Mouse (Mus musculus) midbrain, embryonic 10.5 days (tissue): ENCODE results near the gene Rpl29. TPM values are rescaled to one million over a fixed set of nuclear protein-coding genes. Genes with fewer than 3 reads are reported as not detected.

ENCODE experiments used
- DNase-seq: peaks from one replicate; pipeline ENCODE4 v3.0.0-alpha.2; 2017; ENCODE audit warnings: low spot score
- H3K27ac ChIP-seq: fragments of 300-500 bp; sonication (generic); replicated peaks from 2 replicates; pipeline ENCODE4 v1.5.1; 2016; ENCODE audit warnings: mild to moderate bottlenecking
- H3K27me3 ChIP-seq: fragments of 300-500 bp; sonication (generic); 2 replicates; pipeline ENCODE4 v1.6.1; 2016; ENCODE audit warnings: low read depth, mild to moderate bottlenecking; ENCODE audit not compliant: poor library complexity, severe bottlenecking
- H3K36me3 ChIP-seq: fragments of 300-500 bp; sonication (generic); 2 replicates; pipeline ENCODE4 v1.6.1; 2016; ENCODE audit warnings: mild to moderate bottlenecking, moderate library complexity
- H3K4me1 ChIP-seq: fragments of 300-500 bp; sonication (generic); 2 replicates; pipeline ENCODE4 v1.6.1; 2016
- H3K4me3 ChIP-seq: fragments of 300-500 bp; sonication (generic); 2 replicates; pipeline ENCODE4 v1.5.1; 2016; ENCODE audit warnings: mild to moderate bottlenecking, moderate library complexity
- H3K9me3 ChIP-seq: fragments of 300-500 bp; sonication (generic); replicated peaks from 2 replicates; pipeline ENCODE4 v1.6.1; 2016; ENCODE audit warnings: mild to moderate bottlenecking
- WGBS: fragments of 180-500 bp; shearing (Covaris S2); methylation state at CpG from one replicate; pipeline ENCODE4 v1.1.7; 2016; 5-methylcytosine and 5-hydroxymethylcytosine counted together
- polyA plus RNA-seq: library from polyadenylated mRNA; unstranded; fragments of >200 nt; fragmentation: Nextera tagmentation; extraction: Ambion mirVana; gene quantifications from 2 replicates; pipeline ENCODE4 v1.2.1, GENCODE M21; 2016

Rpl29 gene
- 872 and 1,015 TPM in 2 replicates for polyA plus RNA-seq

DNA sequence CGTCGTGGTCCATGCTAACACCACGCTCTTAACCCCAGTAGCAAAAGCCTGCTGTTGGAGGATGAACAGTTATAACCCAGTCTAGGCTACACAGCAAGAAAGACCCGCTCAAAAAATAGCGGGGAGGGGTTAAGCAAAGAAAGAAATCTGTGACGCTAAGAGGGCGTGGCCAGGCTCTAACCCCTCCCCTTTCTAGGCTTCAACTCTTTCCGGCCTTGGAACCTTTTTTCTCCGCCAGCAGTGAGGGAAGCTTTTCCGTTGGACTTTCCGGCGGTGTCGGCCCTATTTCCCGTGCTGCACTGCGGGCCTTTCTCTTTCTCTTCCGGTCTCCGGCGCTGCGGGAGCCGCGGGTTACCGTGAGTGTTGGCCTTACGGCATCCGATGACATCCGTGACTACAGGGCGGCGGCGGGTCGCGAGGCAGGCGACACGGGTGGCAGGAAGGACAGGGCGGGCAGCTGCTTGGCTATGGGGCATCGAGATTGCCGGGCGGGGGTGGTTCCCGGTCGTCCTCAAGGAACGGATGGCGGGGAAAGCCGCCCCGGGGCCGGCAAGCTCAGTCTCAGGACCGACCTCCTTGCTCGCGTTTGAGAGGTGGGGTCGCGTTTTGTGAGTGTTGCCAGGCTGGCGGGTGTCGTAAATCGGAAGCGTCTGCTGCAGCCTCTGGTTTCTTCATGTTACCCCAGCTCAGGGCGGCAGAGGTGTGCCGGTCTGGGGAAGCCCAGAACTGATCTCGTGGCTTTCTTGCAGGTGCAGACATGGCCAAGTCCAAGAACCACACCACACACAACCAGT lies at the start of gene Rpl29:
TSS of gene Rpl29 (plus strand) at position 234 of the 794 bp plus-strand sequence.
- under 1% methylated on average over 55 of the region's 55 CpGs for WGBS
- H3K27me3 ChIP-seq = no peaks in the 10 kb centered on the region
- H3K27ac ChIP-seq = peak within 1 kb of the TSS; percentile 99
- H3K4me3 ChIP-seq = peak within 1 kb of the TSS; percentile 96
- peaks cover 43% of the 10 kb centered on the region for H3K36me3 ChIP-seq
- no peaks in the 10 kb centered on the region for H3K9me3 ChIP-seq
- peak; percentile 94 for DNase-seq
- H3K4me1 ChIP-seq = peaks cover 15% of the 10 kb centered on the region

DNA sequence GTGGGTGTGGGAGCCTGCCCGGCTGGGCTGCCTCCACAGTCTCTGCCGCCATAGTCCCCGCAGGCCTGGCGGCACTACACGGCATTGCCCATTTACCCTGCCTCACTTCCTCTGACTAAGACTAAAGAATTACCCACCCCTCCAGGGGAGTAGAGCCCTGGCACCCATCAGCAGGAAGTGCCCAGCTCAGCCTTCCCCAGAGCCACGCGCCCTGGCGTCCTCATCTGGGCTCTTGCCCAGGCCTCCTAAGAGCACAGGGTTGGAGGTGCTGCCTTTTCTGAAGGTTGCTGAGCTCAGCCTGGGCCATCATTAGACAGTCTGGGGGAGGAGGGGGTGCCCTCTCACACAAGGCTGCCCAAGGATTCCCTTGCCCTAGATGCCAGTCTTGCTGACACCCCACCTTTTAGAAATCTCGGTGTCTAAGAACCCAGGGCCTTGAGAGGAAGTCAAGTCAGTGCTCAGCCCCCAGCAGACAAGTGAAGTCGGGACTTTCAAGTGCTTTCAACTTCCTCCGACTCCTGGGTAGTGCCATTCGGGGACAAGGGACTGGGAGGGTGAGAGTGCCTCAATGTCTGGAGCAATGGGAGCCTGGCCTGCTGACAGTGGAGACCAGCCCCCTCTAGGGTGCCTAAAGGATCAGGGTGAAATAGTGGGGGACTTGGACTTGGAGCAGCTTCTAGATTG lies 42.9 kb upstream of the Rpl29 start:
- H3K4me1 ChIP-seq = peaks cover 24% of the 10 kb centered on the region
- H3K27me3 ChIP-seq = no peaks in the 10 kb centered on the region
- peak overlapping the region; percentile 33; the same call in 1 of the 2 replicates for H3K27ac ChIP-seq
- no peak for DNase-seq
- H3K9me3 ChIP-seq = no peaks in the 10 kb centered on the region
- no peaks in the 10 kb centered on the region for H3K36me3 ChIP-seq
- WGBS = 93% methylated on average over 12 of the region's 12 CpGs
- H3K4me3 ChIP-seq = no peak overlapping the region

DNA sequence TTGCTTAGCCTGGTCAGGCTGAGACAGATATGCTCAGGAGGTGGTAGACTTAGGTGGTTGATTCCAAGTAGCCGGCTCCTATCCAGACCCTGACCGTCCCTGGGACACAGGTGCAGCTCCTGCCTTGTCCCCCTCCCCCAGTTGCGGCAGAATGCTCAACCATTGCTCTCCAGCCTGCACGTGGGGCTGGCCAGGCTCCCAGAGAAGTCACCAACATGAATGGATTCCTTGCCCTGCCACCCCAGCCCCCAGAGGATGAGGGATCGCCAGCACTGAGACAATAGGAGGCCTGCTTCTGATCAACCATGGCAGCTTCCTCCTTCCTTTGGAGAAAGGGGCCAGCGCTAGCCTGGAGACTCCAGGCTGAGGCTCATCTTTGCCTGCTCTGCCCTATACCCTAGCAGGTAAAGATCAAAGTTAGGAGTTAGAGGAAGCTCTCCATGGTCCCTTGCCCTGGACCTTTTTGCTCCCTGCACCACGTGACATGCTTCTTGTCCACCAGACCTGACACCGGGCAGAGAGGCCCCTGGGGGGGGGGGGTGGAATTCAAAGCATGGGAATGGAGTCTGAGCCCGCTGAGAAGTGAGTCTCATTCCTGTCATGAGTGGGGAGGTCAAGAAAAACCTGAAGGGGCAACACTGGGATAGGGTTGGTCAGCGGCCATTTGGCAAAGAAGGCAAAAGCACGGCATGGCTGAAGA lies 36.3 kb upstream of the Rpl29 start:
- H3K4me3 ChIP-seq = no peak overlapping the region
- no peaks in the 10 kb centered on the region for H3K36me3 ChIP-seq
- no peaks in the 10 kb centered on the region for H3K27me3 ChIP-seq
- H3K27ac ChIP-seq = peak overlapping the region; percentile 15; the same call in 1 of the 2 replicates
- peaks cover 35% of the 10 kb centered on the region for H3K4me1 ChIP-seq
- H3K9me3 ChIP-seq = no peaks in the 10 kb centered on the region
- no peak for DNase-seq
- WGBS = 82% methylated on average over 11 of the region's 11 CpGs

DNA sequence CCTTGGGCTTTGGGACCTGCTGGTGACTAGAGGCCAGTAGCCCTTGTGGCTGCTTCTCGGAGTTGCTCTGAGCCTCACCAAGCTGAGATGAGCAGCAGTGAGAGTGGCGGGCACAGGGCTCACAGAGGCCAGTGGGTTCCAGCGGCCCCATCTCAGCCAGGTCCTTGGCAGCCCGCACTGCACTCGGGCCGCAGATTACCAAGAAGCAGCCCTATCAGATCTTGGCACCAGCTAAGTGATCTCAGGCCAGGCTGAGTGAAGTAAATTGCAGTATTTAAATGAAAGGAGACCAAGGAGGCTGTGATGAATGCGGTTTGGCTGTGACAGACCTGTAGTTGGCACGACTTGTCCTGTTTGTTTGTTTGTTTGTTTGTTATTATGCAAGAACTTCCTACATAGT lies 35.7 kb upstream of the Rpl29 start:
- Histone ChIP-seq H3K27me3 (no peaks in the 10 kb centered on the region), H3K4me1 (peaks cover 35% of the 10 kb centered on the region), H3K27ac (peak overlapping the region; percentile 15; the same call in 1 of the 2 replicates), H3K4me3 (no peak overlapping the region), H3K36me3 (no peaks in the 10 kb centered on the region), H3K9me3 (no peaks in the 10 kb centered on the region)
- no peak for DNase-seq
- WGBS = 94% methylated on average over 8 of the region's 8 CpGs

DNA sequence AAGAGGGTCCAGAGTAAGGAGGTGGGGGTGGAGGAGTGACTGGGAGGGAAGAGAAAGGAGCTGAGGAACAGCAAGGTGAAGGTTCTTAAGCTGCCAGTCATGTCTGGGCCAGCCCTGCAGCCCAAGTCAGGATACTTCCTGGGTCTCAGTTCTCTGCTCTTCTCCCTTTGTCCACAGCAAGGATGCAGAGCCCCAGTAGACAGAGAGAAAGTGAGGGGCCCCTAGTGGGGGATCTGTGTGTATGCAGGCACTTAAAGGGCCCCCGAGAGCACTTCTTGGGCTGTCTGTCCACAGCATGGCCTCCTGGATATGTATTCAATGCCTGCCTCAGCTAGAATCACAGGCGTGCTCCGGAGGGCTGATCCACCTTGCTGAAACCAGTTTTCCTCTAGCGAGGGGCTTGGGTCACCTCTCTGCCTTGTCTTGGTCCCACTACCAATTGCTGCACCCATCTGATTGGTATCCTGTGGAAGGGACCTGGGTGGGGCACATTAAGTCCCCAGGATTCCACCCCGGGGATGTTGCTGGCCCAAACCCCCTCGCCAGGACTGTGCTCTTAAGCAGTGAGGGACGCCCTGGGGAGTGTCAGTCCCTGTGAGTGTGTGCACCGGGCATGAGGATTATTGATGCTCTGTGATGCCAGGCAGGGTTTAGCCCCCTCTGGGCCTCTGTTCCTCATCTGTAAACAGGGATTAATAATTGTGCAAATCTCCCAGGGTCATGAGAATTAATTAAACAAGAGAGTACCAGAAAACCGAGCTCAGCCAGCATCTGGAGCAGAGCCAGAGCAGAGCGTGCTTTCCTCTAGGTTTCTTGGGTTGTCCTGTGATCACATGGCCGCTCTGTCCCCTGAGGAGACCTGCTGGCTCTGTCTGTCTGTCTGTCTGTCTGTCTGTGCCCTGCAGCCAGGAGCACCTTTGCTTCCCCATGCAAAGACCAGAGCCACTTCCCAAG lies 34.3 kb upstream of the Rpl29 start:
- no peak overlapping the region for H3K4me3 ChIP-seq

DNA sequence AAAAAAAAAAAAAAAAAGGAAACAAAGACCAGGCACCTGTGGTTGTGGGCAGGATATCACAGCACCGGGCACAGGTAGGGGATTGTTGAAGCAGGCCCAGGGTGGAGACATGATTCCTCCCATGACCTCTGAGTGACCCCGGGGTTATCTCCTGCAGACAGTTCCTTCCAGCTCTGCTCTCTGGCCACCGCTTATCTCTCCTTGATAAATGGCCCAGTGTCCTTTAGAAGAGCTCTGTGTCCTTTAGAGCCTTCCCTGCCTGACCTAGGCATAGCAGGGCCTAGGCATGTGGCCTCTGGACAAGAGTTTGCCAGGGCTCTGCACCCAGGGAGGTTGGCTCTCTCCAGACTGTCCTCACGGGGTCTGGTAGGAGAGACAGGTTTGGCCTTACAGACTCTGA lies 31.5 kb upstream of the Rpl29 start:
- DNase-seq = no peak
- Histone ChIP-seq H3K27me3 (no peaks in the 10 kb centered on the region), H3K4me1 (peaks cover 31% of the 10 kb centered on the region), H3K4me3 (no peak overlapping the region), H3K27ac (no peak overlapping the region; the same call in 1 of the 2 replicates), H3K36me3 (no peaks in the 10 kb centered on the region), H3K9me3 (no peaks in the 10 kb centered on the region)
- WGBS = 86% methylated on average over 4 of the region's 4 CpGs

More for the DNA sequence above, 34.3 kb upstream of the Rpl29 start:
- 51% methylated on average over 11 of the region's 11 CpGs for WGBS
- no peaks in the 10 kb centered on the region for H3K9me3 ChIP-seq
- H3K36me3 ChIP-seq = no peaks in the 10 kb centered on the region
- no peaks in the 10 kb centered on the region for H3K27me3 ChIP-seq
- DNase-seq = peak; percentile 56
- H3K27ac ChIP-seq = peak overlapping the region; percentile 77
- peaks cover 35% of the 10 kb centered on the region for H3K4me1 ChIP-seq

DNA sequence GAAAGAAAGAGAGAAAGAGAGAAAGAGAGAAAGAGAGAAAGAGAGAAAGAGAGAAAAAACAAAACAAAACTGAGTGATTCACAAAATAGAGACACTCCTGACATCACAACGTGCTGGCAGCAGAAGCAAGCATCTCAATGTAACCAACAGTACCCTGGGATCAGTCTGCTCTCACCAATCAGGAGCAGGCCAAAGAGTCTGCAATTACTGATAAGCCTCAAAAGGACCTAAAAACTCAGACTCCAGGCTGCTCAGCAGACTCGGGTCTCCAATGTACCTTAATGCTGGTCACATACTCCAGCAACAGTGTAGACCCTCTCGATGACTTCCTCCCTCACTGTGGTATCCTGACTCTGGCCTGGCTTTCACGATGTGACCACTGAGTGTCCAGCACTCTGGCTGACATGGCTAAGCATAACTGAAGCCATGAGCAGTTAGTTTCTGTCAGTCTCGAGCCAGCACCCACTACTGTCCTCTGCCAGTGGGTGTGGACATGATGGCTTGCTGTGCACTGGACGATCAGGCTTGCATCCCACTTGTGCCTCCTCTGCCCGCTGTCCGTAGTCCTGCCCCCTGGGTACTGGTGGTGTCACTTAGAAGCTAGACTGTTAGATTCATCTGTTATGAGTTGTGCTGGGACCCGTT lies 30.5 kb upstream of the Rpl29 start:
- H3K4me3 ChIP-seq = no peak overlapping the region
- peaks cover 23% of the 10 kb centered on the region for H3K4me1 ChIP-seq
- no peaks in the 10 kb centered on the region for H3K9me3 ChIP-seq
- no peak for DNase-seq
- 84% methylated on average over 9 of the region's 9 CpGs for WGBS
- no peak overlapping the region for H3K27ac ChIP-seq
- H3K27me3 ChIP-seq = no peaks in the 10 kb centered on the region
- H3K36me3 ChIP-seq = no peaks in the 10 kb centered on the region

DNA sequence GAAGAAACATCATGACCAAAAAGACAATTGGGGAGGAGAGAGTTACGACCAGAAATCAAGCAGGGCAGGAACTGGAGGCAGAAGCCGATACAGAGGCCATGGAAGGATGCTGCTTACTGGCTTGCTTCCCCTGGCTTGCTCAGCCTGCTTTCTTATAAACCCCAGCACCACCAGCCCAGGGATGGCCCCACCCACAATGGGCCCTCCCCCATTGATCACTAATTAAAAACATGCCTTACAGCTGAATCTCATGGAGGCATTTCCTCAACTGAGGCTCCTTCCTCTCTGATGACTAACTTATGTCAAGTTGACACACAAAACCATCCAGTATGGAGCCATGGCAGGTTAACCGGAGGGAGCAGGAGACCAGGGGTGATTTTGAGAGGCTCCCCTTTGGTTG lies 29.4 kb upstream of the Rpl29 start:
- Histone ChIP-seq H3K4me3 (no peak overlapping the region), H3K4me1 (peaks cover 14% of the 10 kb centered on the region), H3K27ac (no peak overlapping the region), H3K9me3 (no peaks in the 10 kb centered on the region), H3K27me3 (no peaks in the 10 kb centered on the region), H3K36me3 (no peaks in the 10 kb centered on the region)
- DNase-seq = no peak
- 83% methylated on average over 3 of the region's 3 CpGs for WGBS

DNA sequence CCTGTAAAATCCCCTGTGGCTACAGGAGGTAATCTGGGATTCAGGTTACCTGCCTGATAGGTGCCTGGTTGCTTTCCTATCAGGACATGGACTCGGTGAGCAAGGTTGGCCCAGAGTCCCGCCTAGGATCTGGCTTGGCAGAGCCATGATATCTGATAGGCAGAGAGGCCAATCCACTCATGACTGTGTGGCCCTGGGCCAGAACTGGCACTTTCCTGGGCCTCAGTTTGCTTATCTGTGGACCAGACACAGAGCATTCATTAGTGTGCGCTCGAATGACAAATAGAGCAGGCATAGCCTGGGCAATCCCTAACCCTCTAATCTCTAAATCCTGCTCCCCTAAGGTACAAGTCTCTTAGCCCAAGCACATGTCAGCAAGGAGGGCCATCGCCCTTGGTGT lies 27.1 kb upstream of the Rpl29 start:
- peaks cover 22% of the 10 kb centered on the region for H3K4me1 ChIP-seq
- WGBS = 89% methylated on average over 5 of the region's 5 CpGs

DNA sequence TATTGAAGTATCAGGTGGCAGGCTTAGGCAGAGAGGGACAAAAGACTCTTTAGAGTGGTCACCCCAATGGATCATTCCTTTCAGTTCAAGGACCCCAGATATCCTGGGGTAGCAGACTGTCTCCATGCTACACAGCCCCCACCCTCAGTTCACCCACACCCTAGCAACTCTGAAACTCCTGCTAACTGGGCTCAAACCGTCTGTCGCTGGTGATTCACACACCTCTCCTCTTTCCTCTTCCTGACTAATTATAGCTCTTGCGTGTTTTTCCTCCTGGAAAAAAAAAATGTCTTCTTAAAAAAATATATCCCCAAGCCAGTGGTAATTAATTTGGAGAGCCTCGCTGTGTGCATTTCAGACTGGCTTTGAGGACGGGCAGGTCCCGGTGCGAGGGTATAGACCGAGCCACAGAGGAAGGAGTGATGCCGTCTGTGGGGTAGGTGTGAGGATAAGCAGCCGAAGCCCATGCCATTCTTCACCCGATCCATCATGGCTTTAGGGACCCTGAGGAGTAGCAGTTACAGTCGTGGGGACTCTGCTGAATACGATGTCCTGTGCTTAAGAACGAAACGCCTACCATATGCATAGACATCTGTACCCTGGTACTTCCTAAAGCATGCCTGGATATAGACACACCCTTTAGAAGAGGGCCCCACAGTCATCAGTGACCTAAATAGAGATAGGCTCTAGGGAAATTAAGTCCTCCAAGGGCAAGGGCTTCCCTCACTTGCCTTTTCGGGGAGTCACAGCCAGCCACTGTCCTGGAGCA lies 26.5 kb upstream of the Rpl29 start:
- Histone ChIP-seq H3K27me3 (no peaks in the 10 kb centered on the region), H3K4me3 (no peak overlapping the region), H3K9me3 (no peaks in the 10 kb centered on the region), H3K27ac (0 out of 2 replicates have a peak overlapping the region, but pooled peaks have one; percentile 9), H3K4me1 (peaks cover 22% of the 10 kb centered on the region), H3K36me3 (no peaks in the 10 kb centered on the region)
- no peak for DNase-seq
- whole genome bisulfite sequencing = 91% methylated on average over 16 of the region's 16 CpGs

More for the DNA sequence above, 27.1 kb upstream of the Rpl29 start:
- Histone ChIP-seq H3K9me3 (no peaks in the 10 kb centered on the region), H3K27ac (no peak overlapping the region), H3K27me3 (no peaks in the 10 kb centered on the region), H3K36me3 (no peaks in the 10 kb centered on the region), H3K4me3 (no peak overlapping the region)
- DNase-seq = no peak

DNA sequence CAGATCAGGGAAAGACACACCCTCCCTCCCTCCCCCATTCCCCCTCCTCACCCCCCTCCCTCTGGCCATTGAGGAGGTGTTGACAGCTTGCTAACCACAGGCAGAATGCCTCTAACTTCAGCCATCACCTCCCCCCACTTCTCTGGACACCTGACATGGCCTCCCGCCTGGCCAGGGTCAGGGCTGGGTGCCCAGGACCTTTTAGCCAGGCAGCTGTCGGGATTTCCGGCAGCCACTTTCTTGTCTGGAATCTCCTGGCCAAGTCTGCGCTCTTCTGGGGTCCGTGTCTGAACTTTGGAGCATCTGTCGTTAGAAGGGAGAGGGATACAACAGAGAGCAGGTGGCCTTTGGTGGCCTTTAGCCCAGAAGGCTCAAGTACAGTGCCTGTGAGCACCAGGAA lies 24.0 kb upstream of the Rpl29 start:
- no peak for DNase-seq
- Histone ChIP-seq H3K36me3 (no peaks in the 10 kb centered on the region), H3K4me3 (no peak overlapping the region), H3K27ac (no peak overlapping the region), H3K9me3 (0 out of 2 replicates have a peak, but pooled peaks cover 3% of the 10 kb centered on the region), H3K4me1 (peaks cover 25% of the 10 kb centered on the region), H3K27me3 (no peaks in the 10 kb centered on the region)
- WGBS = 51% methylated on average over 6 of the region's 6 CpGs
